Mouse (Mus musculus): ENCODE results near the gene Cenpe. TPM values are rescaled to one million over a fixed set of nuclear protein-coding genes. Genes with fewer than 3 reads are reported as not detected.
A peak's percentile ranks its signal among the peaks of the same experiment; 100 is the strongest.

Gene Cenpe
- polyA plus RNA-seq, 1 experiment from 2014 or later: 4.1 TPM

- peak; percentile 81 for ATAC-seq (ENCODE audit: low FRiP score)
- Histone ChIP-seq H3K27me3 (ENCODE audit: control insufficient read depth, insufficient read depth, low read length) (no peaks in the 10 kb centered on the region), H3K4me3 (replicated peaks; ENCODE audit: low read length) (no peak overlapping the region), H3K27ac (no peak overlapping the region), H3K4me1 (replicated peaks; ENCODE audit: control insufficient read depth, insufficient read depth, low read length) (0 out of 2 replicates have a peak, but pooled peaks cover 5% of the 10 kb centered on the region), H3K9ac (no peak overlapping the region), H3K4me2 (replicated peaks) (no peak overlapping the region), H3K9me3 (ENCODE audit: control insufficient read depth, low read length) (no peaks in the 10 kb centered on the region), H3K36me3 (replicated peaks; ENCODE audit: control insufficient read depth, insufficient read depth) (no peaks in the 10 kb centered on the region)
- 96% methylated on average over 7 of the region's 7 CpGs for WGBS
- DNase-seq (ENCODE audit: low spot score): peak; percentile 87
These were observed 78.0 kb downstream of the Cenpe start for GRCm38 (mm10) chr3:135290249-135290894.

DNA sequence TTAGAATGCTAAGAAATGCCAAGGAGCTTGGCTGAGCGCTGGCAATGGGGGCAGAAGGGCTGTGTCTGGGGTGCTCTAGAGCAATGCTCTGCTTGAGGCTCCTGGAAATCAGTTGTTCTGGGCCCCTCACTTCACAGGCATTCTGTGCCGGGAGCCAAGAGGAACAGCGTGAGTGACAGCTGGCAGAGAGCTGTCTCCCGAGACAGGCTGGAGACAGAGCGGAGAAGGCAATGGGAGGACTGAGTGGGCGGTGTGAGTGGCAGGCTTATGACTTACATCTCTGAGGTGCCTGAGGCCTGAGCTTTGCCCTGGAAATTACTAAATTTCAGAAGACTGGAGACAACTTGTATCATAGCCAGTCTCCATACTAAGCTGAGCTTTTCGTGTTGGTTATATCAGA lies 81.4 kb downstream of the Cenpe start:
- DNase-seq (ENCODE audit: low spot score) (no peak), ATAC-seq (ENCODE audit: low FRiP score) (no peak)
- Histone ChIP-seq H3K4me2 (replicated peaks) (no peak overlapping the region), H3K27me3 (ENCODE audit: control insufficient read depth, insufficient read depth, low read length) (no peaks in the 10 kb centered on the region), H3K9ac (no peak overlapping the region), H3K27ac (no peak overlapping the region), H3K9me3 (ENCODE audit: control insufficient read depth, low read length) (no peaks in the 10 kb centered on the region), H3K4me3 (replicated peaks; ENCODE audit: low read length) (no peak overlapping the region), H3K4me1 (replicated peaks; ENCODE audit: control insufficient read depth, insufficient read depth, low read length) (0 out of 2 replicates have a peak, but pooled peaks cover 5% of the 10 kb centered on the region), H3K36me3 (replicated peaks; ENCODE audit: control insufficient read depth, insufficient read depth) (no peaks in the 10 kb centered on the region)
- WGBS: 41% methylated on average over 7 of the region's 7 CpGs

DNA sequence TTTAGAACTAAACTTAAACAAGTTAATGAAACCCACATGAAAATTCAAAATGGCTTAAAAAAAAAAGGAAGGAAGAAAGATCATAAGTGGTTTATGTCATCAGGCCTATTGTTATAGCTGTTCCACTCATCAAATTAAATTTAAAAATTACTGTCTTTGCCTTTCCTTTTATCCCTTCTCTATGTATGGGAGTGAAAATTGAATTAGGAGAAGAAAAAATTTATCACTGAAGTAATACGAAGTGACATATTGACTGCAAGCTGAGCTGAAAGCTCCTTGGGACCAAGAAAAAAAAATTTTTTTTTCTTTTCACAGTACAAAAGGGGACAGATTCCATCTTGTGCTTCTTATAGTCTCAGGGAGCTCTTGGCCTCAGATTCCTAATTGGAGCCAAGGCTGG lies 83.2 kb downstream of the Cenpe start:
- Histone ChIP-seq H3K27ac (no peak overlapping the region), H3K27me3 (ENCODE audit: control insufficient read depth, insufficient read depth, low read length) (no peaks in the 10 kb centered on the region), H3K4me1 (replicated peaks; ENCODE audit: control insufficient read depth, insufficient read depth, low read length) (0 out of 2 replicates have a peak, but pooled peaks cover 5% of the 10 kb centered on the region), H3K9me3 (ENCODE audit: control insufficient read depth, low read length) (no peaks in the 10 kb centered on the region), H3K4me2 (replicated peaks) (no peak overlapping the region), H3K4me3 (replicated peaks; ENCODE audit: low read length) (no peak overlapping the region), H3K9ac (no peak overlapping the region), H3K36me3 (replicated peaks; ENCODE audit: control insufficient read depth, insufficient read depth) (no peaks in the 10 kb centered on the region)
- WGBS: 80% methylated on average over 1 of the region's 1 CpGs
- DNase-seq (ENCODE audit: low spot score) (no peak), ATAC-seq (ENCODE audit: low FRiP score) (no peak)

DNA sequence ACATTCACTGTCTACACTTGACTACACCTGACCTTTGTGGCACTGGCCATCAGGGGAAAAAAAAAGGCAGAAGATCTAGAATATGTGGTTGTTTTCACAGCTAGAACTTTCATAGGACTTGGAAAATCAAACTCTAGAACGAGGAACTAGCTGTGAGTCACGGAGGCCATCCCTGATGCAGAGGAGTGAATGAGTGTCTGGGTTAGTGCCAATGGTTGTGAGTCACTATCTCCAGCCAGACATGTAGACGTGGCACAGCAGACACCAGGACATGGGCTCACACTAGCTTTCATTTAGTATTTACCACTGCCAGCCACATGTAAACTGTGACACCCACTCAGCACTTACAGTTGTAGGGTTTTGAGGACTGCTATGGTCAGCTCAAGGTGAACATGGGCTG lies 86.2 kb downstream of the Cenpe start:
- Histone ChIP-seq H3K27ac (no peak overlapping the region), H3K4me2 (replicated peaks) (no peak overlapping the region), H3K4me3 (replicated peaks; ENCODE audit: low read length) (no peak overlapping the region), H3K9ac (no peak overlapping the region), H3K4me1 (replicated peaks; ENCODE audit: control insufficient read depth, insufficient read depth, low read length) (0 out of 2 replicates have a peak, but pooled peaks cover 4% of the 10 kb centered on the region), H3K36me3 (replicated peaks; ENCODE audit: control insufficient read depth, insufficient read depth) (no peaks in the 10 kb centered on the region), H3K27me3 (ENCODE audit: control insufficient read depth, insufficient read depth, low read length) (no peaks in the 10 kb centered on the region), H3K9me3 (ENCODE audit: control insufficient read depth, low read length) (no peaks in the 10 kb centered on the region)
- DNase-seq (ENCODE audit: low spot score): no peak
- 90% methylated on average over 3 of the region's 3 CpGs for WGBS
- ATAC-seq (ENCODE audit: low FRiP score): no peak

GRCm38 (mm10) chr3:135300081-135300480 lies 87.7 kb downstream of the Cenpe start:
- no peak for ATAC-seq (ENCODE audit: low FRiP score)
- Histone ChIP-seq H3K4me2 (replicated peaks) (no peak overlapping the region), H3K9ac (no peak overlapping the region), H3K27me3 (ENCODE audit: control insufficient read depth, insufficient read depth, low read length) (no peaks in the 10 kb centered on the region), H3K9me3 (ENCODE audit: control insufficient read depth, low read length) (no peaks in the 10 kb centered on the region), H3K4me1 (replicated peaks; ENCODE audit: control insufficient read depth, insufficient read depth, low read length) (peaks cover 5% of the 10 kb centered on the region; the same call in 1 of the 2 replicates), H3K4me3 (replicated peaks; ENCODE audit: low read length) (no peak overlapping the region), H3K36me3 (replicated peaks; ENCODE audit: control insufficient read depth, insufficient read depth) (no peaks in the 10 kb centered on the region), H3K27ac (no peak overlapping the region)
- 53% methylated on average over 6 of the region's 6 CpGs for WGBS
- DNase-seq (ENCODE audit: low spot score): no peak

DNA sequence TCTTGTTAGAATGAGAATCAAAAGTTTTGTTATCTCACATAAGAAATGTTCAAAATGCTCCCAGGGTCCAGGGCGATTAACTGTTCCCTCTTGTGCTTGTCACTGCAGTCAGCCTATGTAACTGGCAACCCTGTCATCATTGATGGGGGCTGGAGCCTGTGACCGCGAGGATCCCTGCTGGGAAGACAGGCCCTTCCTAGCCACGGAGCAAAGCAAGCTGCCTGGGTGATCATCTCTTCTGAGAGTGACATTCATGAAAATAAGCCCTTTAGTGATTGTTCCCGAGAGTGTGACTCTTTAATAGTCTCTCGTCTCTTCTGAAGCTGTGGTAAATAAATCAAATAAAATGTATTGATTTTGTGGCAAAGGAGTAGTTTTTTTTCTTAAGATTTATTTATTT lies 91.7 kb downstream of the Cenpe start:
- DNase-seq (ENCODE audit: low spot score) (no peak), ATAC-seq (ENCODE audit: low FRiP score) (no peak)
- Histone ChIP-seq H3K4me2 (replicated peaks) (no peak overlapping the region), H3K9me3 (ENCODE audit: control insufficient read depth, low read length) (no peaks in the 10 kb centered on the region), H3K36me3 (replicated peaks; ENCODE audit: control insufficient read depth, insufficient read depth) (no peaks in the 10 kb centered on the region), H3K4me3 (replicated peaks; ENCODE audit: low read length) (no peak overlapping the region), H3K27ac (no peak overlapping the region), H3K9ac (no peak overlapping the region), H3K4me1 (replicated peaks; ENCODE audit: control insufficient read depth, insufficient read depth, low read length) (peaks cover 13% of the 10 kb centered on the region; the same call in 1 of the 2 replicates), H3K27me3 (ENCODE audit: control insufficient read depth, insufficient read depth, low read length) (no peaks in the 10 kb centered on the region)
- WGBS: 12% methylated on average over 6 of the region's 6 CpGs

DNA sequence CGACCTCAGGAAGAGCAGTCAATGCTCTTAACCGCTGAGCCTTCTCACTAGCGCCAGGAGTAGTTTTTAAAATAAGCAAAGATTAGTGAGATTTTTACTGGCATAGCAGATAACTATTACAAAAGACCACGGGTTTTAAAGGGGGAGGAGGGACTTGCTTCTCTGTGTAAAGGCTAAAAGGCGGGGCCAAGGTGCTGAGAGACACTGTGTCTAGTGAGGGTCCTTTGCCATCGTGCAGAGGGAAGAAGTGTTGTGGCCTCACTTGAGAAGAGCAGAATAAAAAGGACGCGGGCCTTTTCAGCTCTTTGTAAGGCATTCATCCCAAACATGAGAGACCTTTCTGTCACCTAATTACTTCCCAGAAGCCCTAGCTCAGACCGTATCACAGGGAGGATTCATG lies 92.2 kb downstream of the Cenpe start:
- H3K9me3 ChIP-seq (ENCODE audit: control insufficient read depth, low read length): no peaks in the 10 kb centered on the region
- peaks cover 13% of the 10 kb centered on the region; the same call in 1 of the 2 replicates for H3K4me1 ChIP-seq (replicated peaks; ENCODE audit: control insufficient read depth, insufficient read depth, low read length)
- ATAC-seq (ENCODE audit: low FRiP score) (no peak), DNase-seq (ENCODE audit: low spot score) (no peak)
- 10% methylated on average over 9 of the region's 9 CpGs for WGBS
- H3K9ac ChIP-seq: no peak overlapping the region
- H3K36me3 ChIP-seq (replicated peaks; ENCODE audit: control insufficient read depth, insufficient read depth): no peaks in the 10 kb centered on the region
- H3K4me2 ChIP-seq (replicated peaks): no peak overlapping the region
- no peaks in the 10 kb centered on the region for H3K27me3 ChIP-seq (ENCODE audit: control insufficient read depth, insufficient read depth, low read length)
- H3K27ac ChIP-seq: no peak overlapping the region
- no peak overlapping the region for H3K4me3 ChIP-seq (replicated peaks; ENCODE audit: low read length)

GRCm38 (mm10) chr3:135307411-135308259 lies 95.3 kb downstream of the Cenpe start, which contains the start of gene Slc9b2:
Slc9b2 (plus strand) TSS chr3:135307700.
- Histone ChIP-seq H3K9me3 (ENCODE audit: control insufficient read depth, low read length) (no peaks in the 10 kb centered on the region), H3K36me3 (replicated peaks; ENCODE audit: control insufficient read depth, insufficient read depth) (no peaks in the 10 kb centered on the region), H3K27me3 (ENCODE audit: control insufficient read depth, insufficient read depth, low read length) (no peaks in the 10 kb centered on the region), H3K27ac (no peak within 1 kb of the TSS), H3K9ac (peak within 1 kb of the TSS; percentile 24), H3K4me1 (replicated peaks; ENCODE audit: control insufficient read depth, insufficient read depth, low read length) (peaks cover 13% of the 10 kb centered on the region; the same call in 1 of the 2 replicates), H3K4me2 (replicated peaks) (peak within 1 kb of the TSS; percentile 54), H3K4me3 (replicated peaks; ENCODE audit: low read length) (peak within 1 kb of the TSS; percentile 22)
- ATAC-seq (ENCODE audit: low FRiP score) (peak; percentile 80), DNase-seq (ENCODE audit: low spot score) (no peak)
- 16% methylated on average over 26 of the region's 28 CpGs for WGBS

GRCm38 (mm10) chr3:135312916-135313491 lies 100.7 kb downstream of the Cenpe start:
- no peak overlapping the region for H3K4me2 ChIP-seq (replicated peaks)
- H3K9me3 ChIP-seq (ENCODE audit: control insufficient read depth, low read length): no peaks in the 10 kb centered on the region
- H3K27me3 ChIP-seq (ENCODE audit: control insufficient read depth, insufficient read depth, low read length): no peaks in the 10 kb centered on the region
- H3K4me1 ChIP-seq (replicated peaks; ENCODE audit: control insufficient read depth, insufficient read depth, low read length): 0 out of 2 replicates have a peak, but pooled peaks cover under 1% of the 10 kb centered on the region
- DNase-seq (ENCODE audit: low spot score) (no peak), ATAC-seq (ENCODE audit: low FRiP score) (no peak)
- H3K9ac ChIP-seq: no peak overlapping the region
- H3K27ac ChIP-seq: no peak overlapping the region
- no peaks in the 10 kb centered on the region for H3K36me3 ChIP-seq (replicated peaks; ENCODE audit: control insufficient read depth, insufficient read depth)
- no peak overlapping the region for H3K4me3 ChIP-seq (replicated peaks; ENCODE audit: low read length)
- WGBS: 15% methylated on average over 2 of the region's 2 CpGs

All from hindbrain, embryonic 14.5 days (tissue).